Mouse (Mus musculus): ENCODE data around the gene Brsk2. TPM values are rescaled to one million over a fixed set of nuclear protein-coding genes. Genes with fewer than 3 reads are reported as not detected.
"Not testable (repeated sequence)": the region's sequence is repeated elsewhere in the genome, so short reads cannot be mapped to it uniquely, and the experiment has no call there.

Brsk2 gene
- 8.7 and 14.1 TPM in 2 replicates for polyA plus RNA-seq (2016; fragmentation: Nextera tagmentation; extraction: Ambion mirVana)

- Histone ChIP-seq H3K36me3 (peaks cover 22% of the 10 kb centered on the region), H3K4me1 (replicated peaks) (peaks cover 63% of the 10 kb centered on the region), H3K4me3 (peak within 1 kb of the TSS; percentile 89), H3K27ac (peak within 1 kb of the TSS; percentile 100), H3K9me3 (no peaks in the 10 kb centered on the region), H3K27me3 (ENCODE audit: insufficient read depth, poor library complexity, severe bottlenecking) (peaks cover 56% of the 10 kb centered on the region)
- peak; percentile 95 for DNase-seq (ENCODE audit: low spot score)
- WGBS, result 2% methylated on average over 52 of the region's 55 CpGs
Measured at GRCm38 (mm10) chr7:141948906-141949798, at the start of gene Brsk2. Gene Brsk2, plus strand, starts transcription at chr7:141949751.

- WGBS, result 1% methylated on average over 16 of the region's 16 CpGs
Measured at GRCm38 (mm10) chr7:141901825-141902224, 47.7 kb upstream of the Brsk2 start.

GRCm38 (mm10) chr7:141902269-141902729 is 47.3 kb upstream of the Brsk2 start:
- H3K36me3 ChIP-seq, result 0 out of 2 replicates have a peak, but pooled peaks cover 1% of the 10 kb centered on the region
- under 1% methylated on average over 44 of the region's 44 CpGs for WGBS

More at GRCm38 (mm10) chr7:141901825-141902224, 47.7 kb upstream of the Brsk2 start:
- H3K4me1 ChIP-seq (replicated peaks), result peaks cover 39% of the 10 kb centered on the region
- H3K27me3 ChIP-seq (ENCODE audit: insufficient read depth, poor library complexity, severe bottlenecking), result peaks cover 26% of the 10 kb centered on the region
- H3K9me3 ChIP-seq, result no peaks in the 10 kb centered on the region
- H3K36me3 ChIP-seq, result 0 out of 2 replicates have a peak, but pooled peaks cover 6% of the 10 kb centered on the region
- peak overlapping the region; percentile 92 for H3K27ac ChIP-seq
- peak overlapping the region; percentile 88 for H3K4me3 ChIP-seq
- no peak for DNase-seq (ENCODE audit: low spot score)

GRCm38 (mm10) chr7:141902791-141903190 is 46.8 kb upstream of the Brsk2 start:
- H3K27me3 ChIP-seq (ENCODE audit: insufficient read depth, poor library complexity, severe bottlenecking), result peaks cover 26% of the 10 kb centered on the region
- 67% methylated on average over 4 of the region's 4 CpGs for WGBS
- H3K27ac ChIP-seq, result peak overlapping the region; percentile 92
- DNase-seq (ENCODE audit: low spot score), result no peak
- H3K9me3 ChIP-seq, result no peaks in the 10 kb centered on the region
- H3K4me1 ChIP-seq (replicated peaks), result peaks cover 34% of the 10 kb centered on the region
- no peaks in the 10 kb centered on the region for H3K36me3 ChIP-seq
- H3K4me3 ChIP-seq, result peak overlapping the region; percentile 88

More at GRCm38 (mm10) chr7:141902269-141902729, 47.3 kb upstream of the Brsk2 start:
- Histone ChIP-seq H3K4me3 (peak overlapping the region; percentile 88), H3K27ac (peak overlapping the region; percentile 92), H3K9me3 (no peaks in the 10 kb centered on the region), H3K4me1 (replicated peaks) (peaks cover 37% of the 10 kb centered on the region), H3K27me3 (ENCODE audit: insufficient read depth, poor library complexity, severe bottlenecking) (peaks cover 26% of the 10 kb centered on the region)
- DNase-seq (ENCODE audit: low spot score), result peak; percentile 100

DNA sequence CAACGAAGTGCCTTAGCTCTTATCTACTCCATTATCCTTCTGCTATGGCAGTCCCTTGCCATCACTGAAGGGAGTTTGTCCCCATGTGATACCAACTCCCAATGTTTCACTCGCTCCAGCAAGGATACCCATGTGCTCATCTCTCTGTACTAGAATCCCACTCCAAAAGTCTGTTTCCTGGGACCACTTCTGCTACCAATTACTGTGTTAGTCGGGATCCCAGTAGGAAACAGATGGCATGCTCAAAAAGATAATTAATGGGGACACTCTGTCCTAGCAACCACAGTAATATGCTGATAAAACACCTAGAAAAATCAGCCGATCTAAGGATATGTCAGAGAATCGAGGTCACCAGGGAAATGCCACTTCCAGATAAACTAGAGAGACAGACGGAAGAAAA is 41.0 kb upstream of the Brsk2 start:
- no peak overlapping the region for H3K27ac ChIP-seq
- no peak overlapping the region for H3K4me3 ChIP-seq
- no peak for DNase-seq (ENCODE audit: low spot score)
- H3K9me3 ChIP-seq, result no peaks in the 10 kb centered on the region
- 80% methylated on average over 6 of the region's 6 CpGs for WGBS
- peaks cover 29% of the 10 kb centered on the region for H3K27me3 ChIP-seq (ENCODE audit: insufficient read depth, poor library complexity, severe bottlenecking)
- peaks cover 15% of the 10 kb centered on the region for H3K4me1 ChIP-seq (replicated peaks)
- H3K36me3 ChIP-seq, result no peaks in the 10 kb centered on the region

DNA sequence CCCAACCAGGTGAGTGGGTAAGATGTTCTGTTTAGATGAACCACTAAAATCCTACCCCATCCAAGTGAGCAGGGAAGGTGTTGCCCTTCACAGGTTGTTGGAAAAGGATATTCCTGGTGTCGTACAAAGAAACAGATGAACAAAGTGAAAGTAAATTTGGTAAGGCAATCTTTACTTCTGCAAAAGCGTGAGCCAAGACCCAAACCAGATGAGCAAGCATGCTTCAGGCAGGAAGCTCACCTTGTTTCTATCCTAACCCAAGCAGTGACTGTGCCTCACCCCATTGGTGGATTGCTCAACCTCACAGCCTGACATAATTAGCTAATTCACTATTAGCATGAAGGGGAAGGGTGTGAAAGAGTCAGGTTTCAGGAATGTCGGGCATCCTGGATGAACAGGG is 38.2 kb upstream of the Brsk2 start:
- H3K4me3 ChIP-seq, result no peak overlapping the region
- no peak for DNase-seq (ENCODE audit: low spot score)
- H3K27me3 ChIP-seq (ENCODE audit: insufficient read depth, poor library complexity, severe bottlenecking), result peaks cover 6% of the 10 kb centered on the region; the same call in 1 of the 2 replicates
- 71% methylated on average over 3 of the region's 3 CpGs for WGBS
- H3K27ac ChIP-seq, result no peak overlapping the region
- no peaks in the 10 kb centered on the region for H3K9me3 ChIP-seq
- H3K36me3 ChIP-seq, result no peaks in the 10 kb centered on the region
- H3K4me1 ChIP-seq (replicated peaks), result peaks cover 15% of the 10 kb centered on the region

- Histone ChIP-seq H3K4me3 (no peak within 1 kb of the TSS), H3K36me3 (no peaks in the 10 kb centered on the region), H3K27me3 (ENCODE audit: insufficient read depth, poor library complexity, severe bottlenecking) (no peaks in the 10 kb centered on the region), H3K4me1 (replicated peaks) (peaks cover under 1% of the 10 kb centered on the region), H3K27ac (no peak within 1 kb of the TSS), H3K9me3 (no peaks in the 10 kb centered on the region)
- DNase-seq (ENCODE audit: low spot score), result no peak
- 92% methylated on average over 2 of the region's 2 CpGs for WGBS
Measured at GRCm38 (mm10) chr7:141918407-141918806, 31.1 kb upstream of the Brsk2 start, which contains the start of gene Tollip. Gene Tollip, minus strand, starts transcription at chr7:141918507.

GRCm38 (mm10) chr7:141924121-141924520 is 25.4 kb upstream of the Brsk2 start:
- WGBS, result 93% methylated on average over 17 of the region's 17 CpGs
- H3K4me3 ChIP-seq; H3K4me1 ChIP-seq (replicated peaks); DNase-seq (ENCODE audit: low spot score); H3K9me3 ChIP-seq; H3K36me3 ChIP-seq; H3K27ac ChIP-seq; H3K27me3 ChIP-seq (ENCODE audit: insufficient read depth, poor library complexity, severe bottlenecking): not testable (repeated sequence)

DNA sequence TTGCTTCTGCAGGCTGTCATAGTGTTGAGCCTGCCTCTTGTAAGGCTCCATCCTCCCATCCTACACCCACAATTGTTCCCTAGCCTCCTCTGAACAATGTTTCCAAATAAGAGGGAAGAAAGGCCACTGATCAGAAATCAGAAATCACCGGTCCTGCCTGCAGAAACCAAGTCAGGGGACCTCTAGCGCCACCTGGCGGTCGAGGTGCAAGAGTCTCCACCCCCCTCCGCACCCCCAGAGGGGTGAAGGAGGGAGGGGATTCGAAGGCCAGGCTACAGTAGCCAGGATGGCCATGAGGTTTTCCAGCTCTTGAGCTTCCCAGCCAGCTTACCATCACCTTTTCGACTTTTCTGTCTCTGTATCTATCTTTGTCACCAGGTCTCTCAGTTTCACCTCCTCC is 24.6 kb upstream of the Brsk2 start:
- peak; percentile 82 for DNase-seq (ENCODE audit: low spot score)
- Histone ChIP-seq H3K27me3 (ENCODE audit: insufficient read depth, poor library complexity, severe bottlenecking) (no peaks in the 10 kb centered on the region), H3K9me3 (no peaks in the 10 kb centered on the region), H3K27ac (no peak overlapping the region), H3K36me3 (no peaks in the 10 kb centered on the region), H3K4me1 (replicated peaks) (peaks cover 8% of the 10 kb centered on the region), H3K4me3 (no peak overlapping the region)
- 8% methylated on average over 7 of the region's 7 CpGs for WGBS

DNA sequence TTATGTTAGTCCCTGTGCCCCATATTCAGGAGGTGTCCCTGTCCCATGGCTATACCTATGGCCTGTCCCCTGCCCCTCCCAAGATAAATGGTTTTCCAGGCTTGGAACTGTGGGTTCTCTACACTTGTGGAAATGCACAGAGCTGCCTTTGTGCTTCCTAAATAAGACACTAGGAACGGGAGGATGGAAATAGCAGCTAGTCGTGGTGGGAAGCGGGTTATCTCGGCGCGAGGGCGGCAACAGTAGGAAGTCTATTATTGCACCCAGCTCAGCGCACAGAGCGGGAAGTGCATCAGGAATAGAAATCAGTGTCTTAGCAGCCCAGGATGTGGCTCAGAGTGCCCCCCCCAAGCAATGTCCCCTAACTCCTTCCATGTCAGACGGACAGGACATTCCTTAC is 20.9 kb upstream of the Brsk2 start:
- Histone ChIP-seq H3K27ac (no peak overlapping the region), H3K36me3 (no peaks in the 10 kb centered on the region), H3K4me3 (no peak overlapping the region), H3K27me3 (ENCODE audit: insufficient read depth, poor library complexity, severe bottlenecking) (no peaks in the 10 kb centered on the region), H3K9me3 (no peaks in the 10 kb centered on the region), H3K4me1 (replicated peaks) (peaks cover 11% of the 10 kb centered on the region)
- DNase-seq (ENCODE audit: low spot score), result no peak
- WGBS, result 82% methylated on average over 10 of the region's 10 CpGs

- peak; percentile 74 for DNase-seq (ENCODE audit: low spot score)
Measured at GRCm38 (mm10) chr7:141934128-141934898, 15.2 kb upstream of the Brsk2 start.

GRCm38 (mm10) chr7:141934951-141935350 is 14.6 kb upstream of the Brsk2 start:
- Histone ChIP-seq H3K27me3 (ENCODE audit: insufficient read depth, poor library complexity, severe bottlenecking) (no peaks in the 10 kb centered on the region), H3K36me3 (no peaks in the 10 kb centered on the region)

More at GRCm38 (mm10) chr7:141934128-141934898, 15.2 kb upstream of the Brsk2 start:
- peak overlapping the region; percentile 83 for H3K27ac ChIP-seq
- no peaks in the 10 kb centered on the region for H3K36me3 ChIP-seq
- WGBS, result 51% methylated on average over 7 of the region's 7 CpGs
- H3K4me1 ChIP-seq (replicated peaks), result peaks cover 22% of the 10 kb centered on the region
- no peaks in the 10 kb centered on the region for H3K27me3 ChIP-seq (ENCODE audit: insufficient read depth, poor library complexity, severe bottlenecking)
- no peaks in the 10 kb centered on the region for H3K9me3 ChIP-seq
- H3K4me3 ChIP-seq, result no peak overlapping the region

More at GRCm38 (mm10) chr7:141934951-141935350, 14.6 kb upstream of the Brsk2 start:
- WGBS, result 81% methylated on average over 6 of the region's 6 CpGs
- no peak overlapping the region for H3K4me3 ChIP-seq
- peak overlapping the region; percentile 83 for H3K27ac ChIP-seq
- peaks cover 22% of the 10 kb centered on the region for H3K4me1 ChIP-seq (replicated peaks)
- H3K9me3 ChIP-seq, result no peaks in the 10 kb centered on the region
- DNase-seq (ENCODE audit: low spot score), result no peak
